Mouse (Mus musculus) left cerebral cortex, adult 18-20 months (tissue): ENCODE data around the gene Kcne1. TPM values are rescaled to one million over a fixed set of nuclear protein-coding genes. Genes with fewer than 3 reads are reported as not detected.

Source experiments
- DNase-seq, 2 experiments: peaks; one replicate each; pipeline ENCODE4 v3.0.0; 2021 to 2022; ENCODE audit warnings: low spot score in 2 of 2, mixed read lengths in 1 of 2
- long read RNA-seq, 2 experiments: library from polyadenylated mRNA; stranded (forward); transcript quantifications; one replicate each; pipeline ENCODE4 v2.0.0; 2021
- total RNA-seq, 2 experiments: library from RNA; stranded (reverse); gene quantifications; 2 replicates each; pipeline ENCODE4 v1.2.3; 2021

Gene Kcne1
- total RNA-seq = not detected
- long read RNA-seq, experiment 1 = 0 reads
- long read RNA-seq, experiment 2 = 0 reads

- no peak for DNase-seq
Measured at GRCm38 (mm10) chr16:92359229-92359628, at the start of gene Kcne1. TSS of gene Kcne1 (minus strand) at chr16:92359468.

GRCm38 (mm10) chr16:92407883-92408282, 48.6 kb upstream of the Kcne1 start:
- DNase-seq = no peak

- DNase-seq = no peak
Measured at GRCm38 (mm10) chr16:92404141-92404540, 44.9 kb upstream of the Kcne1 start.

- DNase-seq = no peak
Measured at GRCm38 (mm10) chr16:92403069-92403468, 43.8 kb upstream of the Kcne1 start.

GRCm38 (mm10) chr16:92402216-92402615, 42.9 kb upstream of the Kcne1 start:
- DNase-seq = no peak

- no peak for DNase-seq
Measured at GRCm38 (mm10) chr16:92401206-92401605, 41.9 kb upstream of the Kcne1 start.

- peak; percentile 64 to 73 for DNase-seq
Measured at GRCm38 (mm10) chr16:92399490-92400458, 40.5 kb upstream of the Kcne1 start.

- no peak for DNase-seq
Measured at GRCm38 (mm10) chr16:92398574-92399118, 39.4 kb upstream of the Kcne1 start.

- DNase-seq = no peak
Measured at GRCm38 (mm10) chr16:92397745-92398573, 38.7 kb upstream of the Kcne1 start.

- no peak for DNase-seq
Measured at GRCm38 (mm10) chr16:92393732-92394131, 34.5 kb upstream of the Kcne1 start.

GRCm38 (mm10) chr16:92387692-92388091, 28.4 kb upstream of the Kcne1 start:
- no peak for DNase-seq

GRCm38 (mm10) chr16:92385062-92385461, 25.8 kb upstream of the Kcne1 start:
- DNase-seq = peak; percentile 54 to 73

- no peak for DNase-seq
Measured at GRCm38 (mm10) chr16:92383412-92383811, 24.1 kb upstream of the Kcne1 start.

- DNase-seq = peak; percentile 55 to 64
Measured at GRCm38 (mm10) chr16:92382508-92382907, 23.2 kb upstream of the Kcne1 start.

GRCm38 (mm10) chr16:92381092-92381491, 21.8 kb upstream of the Kcne1 start:
- no peak for DNase-seq

- no peak for DNase-seq
Measured at GRCm38 (mm10) chr16:92376976-92377375, 17.7 kb upstream of the Kcne1 start.

- no peak for DNase-seq
Measured at GRCm38 (mm10) chr16:92371623-92372022, 12.4 kb upstream of the Kcne1 start.

- no peak for DNase-seq
Measured at GRCm38 (mm10) chr16:92369260-92369659, 10.0 kb upstream of the Kcne1 start.

GRCm38 (mm10) chr16:92365477-92365876, 6.2 kb upstream of the Kcne1 start:
- no peak for DNase-seq

- no peak for DNase-seq
Measured at GRCm38 (mm10) chr16:92360711-92361110, 1.4 kb upstream of the Kcne1 start.

- no peak for DNase-seq
Measured at GRCm38 (mm10) chr16:92358734-92359133, 534 bp downstream of the Kcne1 start.
